Mouse (Mus musculus) hindlimb bud, embryonic 11.5 days (tissue): ENCODE results near the gene Syngr3.
A peak's percentile ranks its signal among the peaks of the same experiment; 100 is the strongest.
"Not testable (repeated sequence)": the region's sequence is repeated elsewhere in the genome, so short reads cannot be mapped to it uniquely, and the experiment has no call there.

Source experiments
- DNase-seq: peaks from one replicate; pipeline ENCODE4 v3.0.0-alpha.2; 2012; ENCODE audit warnings: low read depth, low spot score; ENCODE audit errors: extremely low spot score

Syngr3 gene

DNA sequence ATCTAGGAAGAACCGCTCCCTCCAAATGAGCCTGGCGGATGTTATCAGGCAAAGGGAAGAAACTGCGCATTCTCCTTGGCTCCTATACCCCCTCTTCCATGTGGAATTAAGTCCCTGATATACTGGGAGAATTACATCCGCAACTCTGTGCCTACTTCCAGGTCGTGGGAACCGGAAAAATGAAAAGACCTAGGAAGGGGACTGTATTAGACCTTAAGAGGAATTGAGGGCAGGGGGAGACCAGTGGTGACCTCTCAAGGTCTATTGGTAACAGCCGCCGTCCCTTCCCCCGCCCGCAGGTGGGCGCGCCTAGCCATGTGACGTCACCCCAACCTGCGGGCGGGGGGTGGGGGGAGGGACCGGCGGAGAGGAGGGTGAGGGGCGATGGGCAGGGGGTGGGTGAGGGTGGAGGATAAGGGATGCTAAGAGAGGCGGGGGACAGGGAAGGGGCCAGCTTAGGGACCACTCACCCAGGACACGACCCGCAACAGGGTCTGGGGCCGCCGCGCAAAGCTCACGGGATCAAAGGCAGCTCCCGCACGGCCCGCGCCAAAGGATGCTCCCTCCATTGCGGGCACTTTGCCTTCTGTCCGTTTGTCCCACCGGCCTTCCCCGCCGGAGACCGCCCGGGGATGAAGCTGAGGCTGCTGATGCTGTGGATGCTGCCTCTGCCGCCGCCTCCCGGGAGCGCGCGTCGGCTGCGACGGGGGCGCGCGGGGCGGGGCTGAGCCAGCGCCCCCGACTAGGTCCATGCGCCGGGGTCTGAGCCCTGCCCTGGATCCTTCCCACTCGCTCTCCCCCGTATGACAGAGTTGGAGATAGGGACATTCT is at the start of gene Syngr3:
TSS of gene Syngr3 (minus strand) at position 705 of the 831 bp plus-strand sequence.
- no peak for DNase-seq

DNA sequence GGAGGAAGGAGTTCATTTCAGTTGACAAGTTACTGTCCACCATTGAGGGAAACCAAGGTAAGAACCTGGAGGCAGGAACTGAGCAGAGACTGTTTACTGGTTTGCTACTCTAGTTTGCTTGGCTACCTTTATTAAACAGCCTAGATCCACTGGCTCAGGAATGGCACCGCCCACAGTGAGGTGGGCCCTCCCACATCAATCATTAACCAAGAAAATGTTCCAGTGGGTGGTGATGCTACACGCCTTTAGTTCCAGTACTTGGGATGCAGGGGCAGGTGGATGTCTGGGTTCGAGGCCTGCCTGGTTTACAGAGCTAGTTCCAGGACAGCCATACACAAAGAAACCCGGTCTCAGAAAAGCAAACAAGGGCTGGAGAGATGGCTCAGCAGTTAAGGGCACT is 48.5 kb upstream of the Syngr3 start:
- no peak for DNase-seq

DNA sequence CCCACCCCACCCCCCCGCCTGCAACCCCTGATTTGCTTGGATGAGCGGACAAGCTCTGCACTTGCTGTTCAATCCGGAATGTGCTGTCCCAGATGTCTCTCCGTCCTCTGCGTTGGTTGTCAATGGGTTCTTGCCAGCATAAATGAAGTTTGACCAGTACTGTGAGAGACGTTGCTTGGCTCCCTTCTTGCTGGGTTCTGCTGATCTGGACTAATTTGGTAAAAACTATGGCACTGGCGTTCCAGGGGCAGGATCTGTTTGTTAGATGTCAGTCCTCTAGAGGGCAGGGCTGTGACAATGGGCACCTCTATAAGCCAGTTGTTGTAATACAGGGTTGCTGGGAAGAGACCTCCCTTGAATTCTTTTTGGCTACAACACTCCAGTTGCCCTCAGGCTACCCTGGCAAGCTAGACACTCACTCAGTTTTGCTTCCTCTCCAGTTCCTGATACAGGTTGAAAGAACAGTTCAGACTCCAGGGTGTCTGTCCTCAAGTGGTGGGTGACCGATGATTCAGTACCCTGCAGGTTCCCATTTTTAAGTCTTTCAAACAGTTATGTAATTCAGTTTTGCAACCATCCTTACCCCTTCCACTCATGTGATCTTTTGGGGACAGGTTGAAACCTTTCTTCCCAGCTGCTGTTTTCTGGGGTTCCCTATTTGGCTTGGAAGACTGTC is 47.5 kb upstream of the Syngr3 start:
- no peak for DNase-seq

DNA sequence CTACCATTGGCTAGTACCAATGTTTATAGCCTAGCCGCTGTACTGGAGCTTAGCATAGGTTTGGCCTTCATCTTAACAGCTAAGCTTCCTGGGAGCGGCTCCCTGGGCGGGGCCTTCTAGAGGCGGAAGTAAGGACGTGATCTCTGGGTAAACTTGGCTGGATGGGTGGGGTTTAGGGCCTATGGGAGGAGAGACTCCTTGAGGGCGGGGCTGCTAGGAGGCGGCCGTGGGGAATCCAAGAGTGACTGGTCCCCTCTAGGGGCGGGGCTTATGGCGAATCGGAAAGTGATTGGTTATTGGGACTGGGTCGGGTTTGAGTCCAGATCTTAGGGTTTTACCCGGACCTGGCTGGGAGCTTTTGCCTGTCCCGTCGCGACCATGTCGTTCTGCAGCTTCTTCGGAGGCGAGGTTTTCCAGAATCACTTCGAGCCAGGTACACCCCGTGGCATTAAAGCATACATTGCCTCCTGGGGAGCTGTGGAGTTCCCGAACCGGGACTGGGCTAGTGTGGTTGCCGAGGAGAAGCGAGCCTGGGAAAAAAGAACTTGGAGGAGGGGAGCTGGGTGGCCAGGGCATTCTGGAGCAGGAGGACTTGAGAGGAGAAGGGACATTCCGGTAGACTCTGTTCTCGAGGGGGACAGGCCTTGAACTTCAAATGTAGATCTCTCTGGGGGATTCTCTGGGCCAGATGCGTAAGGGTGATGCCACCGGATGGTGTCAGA is 46.7 kb upstream of the Syngr3 start, which contains the start of gene Msrb1:
TSS of gene Msrb1 (plus strand) at position 313 of the 722 bp plus-strand sequence.
- peak; percentile 74 for DNase-seq

DNA sequence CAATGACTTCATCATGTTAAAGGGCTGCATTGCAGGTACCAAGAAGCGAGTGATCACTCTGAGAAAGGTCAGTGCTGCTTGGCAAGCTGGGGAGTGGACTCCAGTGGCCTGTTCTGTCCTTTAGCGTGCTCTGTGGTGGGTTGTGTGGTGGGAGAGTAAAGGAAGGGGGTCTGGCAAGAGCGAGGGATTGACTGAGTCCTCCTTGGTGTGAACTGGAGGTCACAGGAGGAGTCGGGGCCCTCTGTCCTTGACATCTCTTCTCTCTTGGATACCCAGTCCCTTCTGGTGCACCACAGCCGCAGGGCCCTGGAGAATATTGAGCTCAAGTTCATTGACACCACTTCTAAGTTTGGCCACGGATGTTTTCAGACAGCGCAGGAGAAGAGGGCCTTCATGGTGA is 45.7 kb upstream of the Syngr3 start:
- DNase-seq: no peak

DNA sequence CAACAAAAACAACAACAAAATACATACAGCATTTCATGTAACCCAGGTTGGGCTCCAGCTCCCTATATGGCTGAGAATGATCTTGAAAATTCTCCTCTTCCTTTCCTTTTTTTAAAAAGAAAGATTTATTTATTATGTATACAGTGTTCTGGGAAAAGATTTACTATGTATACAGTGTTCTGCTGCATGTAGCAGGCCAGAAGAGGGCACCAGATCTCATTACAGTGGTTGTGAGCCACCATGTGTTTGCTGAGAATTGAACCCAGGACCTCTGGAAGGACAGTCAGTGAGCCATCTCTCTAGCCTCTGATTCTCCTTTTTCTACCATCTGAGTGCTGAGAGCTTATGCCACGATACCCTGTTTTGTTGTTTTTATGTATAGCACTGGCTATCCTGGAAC is 44.8 kb upstream of the Syngr3 start:
- DNase-seq: no peak

DNA sequence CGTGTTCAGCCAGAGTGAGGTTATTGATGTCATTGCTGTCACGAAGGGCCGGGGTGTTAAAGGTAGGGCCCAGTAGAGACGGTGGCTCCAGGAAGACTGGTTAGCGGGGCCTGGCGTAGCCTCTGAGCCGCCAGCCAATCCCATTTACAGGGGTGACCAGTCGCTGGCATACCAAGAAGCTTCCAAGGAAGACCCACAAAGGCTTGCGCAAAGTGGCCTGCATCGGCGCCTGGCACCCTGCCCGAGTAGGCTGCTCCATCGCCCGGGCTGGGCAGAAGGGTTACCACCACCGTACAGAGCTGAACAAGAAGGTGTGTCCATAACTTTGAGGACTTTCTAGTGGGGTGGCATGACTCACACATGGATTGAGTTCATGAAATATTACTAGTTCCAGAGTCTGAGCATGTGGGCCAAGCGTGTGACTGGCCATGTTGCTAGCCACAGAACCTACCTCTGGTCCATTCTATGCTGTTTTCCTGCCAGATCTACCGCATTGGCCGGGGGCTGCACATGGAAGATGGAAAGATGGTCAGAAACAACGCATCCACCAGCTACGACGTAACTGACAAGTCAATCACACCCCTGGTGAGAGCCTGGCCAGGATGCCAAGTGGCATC is 43.8 kb upstream of the Syngr3 start:
- DNase-seq: no peak

DNA sequence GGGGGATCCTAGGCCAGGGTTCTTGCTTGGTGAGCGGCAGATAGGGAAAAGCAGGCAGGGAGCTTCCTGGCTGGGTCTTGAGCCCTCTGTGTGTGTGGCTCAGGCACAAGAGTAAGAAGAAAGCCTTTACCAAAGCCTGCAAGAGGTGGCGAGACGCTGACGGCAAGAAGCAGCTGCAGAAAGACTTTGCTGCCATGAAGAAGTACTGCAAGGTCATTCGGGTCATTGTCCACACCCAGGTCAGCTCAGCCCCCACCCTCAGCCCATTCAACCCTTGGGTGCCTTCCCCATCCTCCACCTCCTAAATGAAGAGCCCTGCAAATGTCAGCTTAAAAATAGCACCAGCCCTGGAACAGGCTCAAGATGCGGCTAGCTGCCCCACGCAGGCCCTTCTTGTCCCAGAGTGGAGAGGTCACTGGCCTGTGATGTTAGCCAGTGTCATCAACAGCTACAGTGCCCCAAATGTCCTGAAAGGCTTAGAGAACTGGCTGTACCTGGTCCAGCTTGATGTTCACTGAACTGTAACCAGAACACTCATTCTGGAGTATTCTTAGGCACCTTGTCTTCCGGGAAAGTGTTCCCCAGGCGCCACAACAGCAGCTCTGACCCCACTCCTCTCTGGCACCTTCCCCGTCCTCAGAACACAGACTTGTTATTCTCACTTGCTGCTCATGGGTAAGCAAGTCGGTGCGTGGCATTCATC is 42.6 kb upstream of the Syngr3 start:
- no peak for DNase-seq

DNA sequence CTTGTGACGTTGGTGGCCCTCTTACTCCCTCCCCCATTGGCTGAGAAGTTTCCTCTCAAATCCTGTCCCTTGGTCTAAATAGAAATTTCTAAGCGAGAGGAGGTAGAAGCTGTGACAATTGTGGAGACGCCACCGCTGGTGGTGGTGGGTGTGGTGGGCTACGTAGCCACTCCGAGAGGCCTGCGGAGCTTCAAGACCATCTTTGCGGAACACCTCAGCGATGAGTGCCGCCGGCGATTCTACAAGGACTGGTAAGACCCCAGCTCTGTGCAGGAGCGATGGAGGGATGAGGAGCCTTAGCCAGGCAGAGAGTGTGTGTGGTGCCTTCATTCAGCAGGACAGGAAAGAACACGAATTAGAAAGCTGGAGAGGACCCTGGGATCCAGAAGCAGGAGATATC is 41.0 kb upstream of the Syngr3 start:
- no peak for DNase-seq

DNA sequence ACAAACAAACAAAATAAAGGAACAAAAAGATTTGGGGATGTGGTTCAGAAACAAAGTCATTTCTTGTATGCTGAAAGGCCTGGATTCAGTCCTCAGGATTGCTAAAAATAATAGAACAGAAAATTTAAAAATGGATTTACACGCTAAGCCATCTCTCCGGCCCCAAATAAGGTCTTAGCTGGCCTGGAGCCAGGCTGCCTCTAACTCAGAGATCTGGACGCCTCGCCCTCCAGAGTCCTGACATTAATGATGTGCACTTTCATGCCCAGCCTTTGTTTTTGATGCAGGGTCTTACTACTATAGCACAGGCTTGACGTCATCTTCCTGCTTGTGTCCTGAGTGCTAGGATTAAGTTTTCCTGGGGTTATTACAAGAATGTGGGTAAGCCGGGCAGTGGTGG is 39.3 kb upstream of the Syngr3 start:
- no peak for DNase-seq

DNA sequence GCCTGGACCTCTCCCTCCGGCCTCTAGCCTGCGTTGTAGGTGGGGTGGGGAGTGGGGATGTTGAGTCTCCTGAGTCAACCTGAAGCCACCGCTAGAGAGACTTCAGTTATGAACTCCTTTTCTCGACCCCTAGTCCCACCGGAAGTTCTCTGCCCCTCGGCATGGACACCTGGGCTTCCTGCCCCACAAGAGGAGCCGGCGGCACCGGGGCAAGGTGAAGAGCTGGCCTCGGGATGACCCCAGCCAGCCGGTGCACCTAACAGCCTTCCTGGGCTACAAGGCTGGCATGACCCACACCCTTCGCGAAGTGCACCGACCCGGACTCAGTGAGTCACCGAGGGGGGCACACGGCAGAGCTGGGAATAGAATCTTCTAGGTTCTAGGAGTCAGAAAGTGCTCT is 38.4 kb upstream of the Syngr3 start:
- DNase-seq: no peak

DNA sequence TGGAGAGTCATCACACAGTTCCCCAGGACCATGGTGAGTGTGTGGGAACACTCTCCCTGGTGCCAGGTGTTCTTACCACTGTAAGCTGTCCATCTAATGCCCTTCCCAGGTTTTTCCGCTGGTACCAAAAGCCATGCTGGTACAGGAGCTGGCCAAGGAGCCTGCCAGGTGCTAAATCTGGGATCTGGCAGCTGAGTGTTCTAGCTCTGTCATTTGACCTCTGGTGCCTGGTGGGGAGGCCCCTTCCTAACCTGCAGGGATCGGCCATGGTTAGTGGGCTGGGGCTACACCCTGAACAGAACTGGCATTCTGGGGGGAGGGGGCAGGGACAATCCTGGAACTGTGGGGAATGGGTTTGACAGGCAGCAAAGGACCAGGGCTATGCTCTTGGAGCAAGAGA is 37.9 kb upstream of the Syngr3 start, which contains the start of gene Rpl3l:
TSS of gene Rpl3l (plus strand) at position 203 of the 400 bp plus-strand sequence.
- DNase-seq: no peak

DNA sequence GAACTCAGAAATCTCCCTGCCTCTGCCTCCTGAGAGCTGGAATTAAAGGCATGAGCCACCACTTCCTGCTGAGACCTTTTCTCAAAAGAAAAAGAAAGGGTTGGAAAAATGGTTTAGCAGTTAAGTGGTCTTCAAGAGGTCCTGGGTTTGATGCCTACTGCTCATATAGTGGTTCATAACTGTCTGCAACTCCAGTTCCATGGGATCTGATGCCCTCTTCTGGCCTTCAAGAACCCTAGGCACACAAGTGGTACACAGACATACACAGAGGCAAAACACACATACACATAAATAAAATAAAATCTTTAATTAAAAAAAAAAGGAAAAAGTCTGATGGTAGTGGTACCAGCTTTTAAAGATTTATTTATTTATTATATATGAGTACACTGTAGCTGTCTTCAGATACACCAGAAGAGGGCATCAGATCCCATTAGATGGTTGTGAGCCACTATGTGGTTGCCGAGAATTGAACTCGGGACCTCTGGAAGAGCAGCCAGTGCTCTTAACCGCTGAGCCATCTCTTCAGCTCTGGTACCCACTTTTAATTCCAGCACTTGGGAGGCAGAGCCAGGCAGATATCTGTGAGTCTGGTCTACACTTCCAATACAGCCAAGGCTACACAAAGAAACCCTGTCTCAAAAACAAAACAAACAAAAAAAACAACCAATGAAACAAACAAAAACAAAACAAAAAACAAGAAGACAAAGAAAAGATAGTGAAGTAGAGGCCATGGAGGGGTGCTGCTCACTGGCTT is 36.1 kb upstream of the Syngr3 start:
- no peak for DNase-seq

DNA sequence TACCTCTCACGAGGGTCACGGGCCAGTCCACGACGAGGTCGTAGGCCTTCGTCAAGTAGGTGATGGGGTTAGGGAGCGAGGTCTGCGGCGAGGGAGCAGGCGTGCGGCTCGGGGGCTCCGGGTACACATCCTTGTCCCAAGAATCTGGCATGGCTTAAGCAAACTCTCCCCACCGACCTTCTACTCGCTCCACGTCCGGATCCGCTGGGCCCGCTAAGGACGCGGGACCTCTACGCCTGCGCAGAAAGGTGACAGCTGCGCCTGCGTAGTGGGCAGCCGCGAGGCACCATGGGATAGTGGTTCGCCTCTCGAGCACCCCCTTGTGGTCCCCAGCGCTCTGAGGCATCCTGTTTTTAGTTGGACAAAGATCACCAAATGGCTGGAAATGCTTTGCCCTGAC is 34.4 kb upstream of the Syngr3 start, which contains the start of gene Ndufb10:
TSS of gene Ndufb10 (minus strand) at position 295 of the 400 bp plus-strand sequence.
- DNase-seq: peak; percentile 90

DNA sequence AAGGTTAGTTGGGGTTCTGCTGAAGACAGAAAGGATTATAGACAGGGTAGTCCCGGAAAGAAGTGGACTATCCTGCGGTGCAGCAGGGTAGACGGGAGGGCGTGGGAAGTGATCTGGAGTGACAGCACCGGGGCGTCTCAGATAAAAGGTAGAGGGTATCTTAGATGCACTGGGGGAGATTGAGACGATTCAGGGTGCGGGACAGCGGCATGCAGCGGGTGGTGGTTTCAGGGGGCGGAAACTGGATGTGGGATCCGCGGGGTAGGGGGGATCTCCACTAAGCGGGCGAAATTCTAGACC is 34.1 kb upstream of the Syngr3 start:
- no peak for DNase-seq

DNA sequence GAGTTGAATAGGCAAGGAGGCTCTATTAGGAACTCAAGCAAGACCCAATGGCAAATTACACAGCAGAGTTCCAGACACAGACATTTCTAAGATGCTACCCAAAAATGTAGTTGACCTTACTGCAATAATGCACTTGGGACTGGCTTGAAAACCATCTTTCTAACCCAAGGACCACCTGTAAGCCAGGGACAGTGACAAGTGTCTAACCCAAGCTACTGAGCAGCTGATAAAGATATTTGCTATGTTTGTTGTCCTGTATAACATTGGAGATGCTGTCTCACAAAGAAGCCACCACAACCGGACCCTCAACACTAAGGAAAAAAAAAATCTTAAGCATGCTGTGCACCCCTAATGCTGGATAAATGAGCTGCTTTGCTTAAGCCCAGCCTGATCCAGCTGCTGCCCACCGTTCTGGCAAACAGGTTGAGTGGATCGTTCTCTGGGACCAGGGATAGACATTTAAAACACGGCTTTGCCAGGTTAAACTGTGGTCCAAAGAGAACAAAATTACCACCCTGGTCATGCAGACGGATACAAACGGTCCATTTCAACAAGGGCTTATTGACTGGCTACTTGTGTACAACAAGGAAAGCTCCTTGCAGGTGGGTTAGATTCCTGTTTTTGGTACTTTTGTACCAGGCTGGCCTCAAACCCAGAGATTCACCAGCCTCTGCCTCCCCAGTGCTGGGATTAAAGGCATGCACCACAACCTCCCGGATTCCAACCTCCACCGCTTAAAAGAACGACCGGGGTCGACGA is 33.5 kb upstream of the Syngr3 start:
- DNase-seq: no peak

DNA sequence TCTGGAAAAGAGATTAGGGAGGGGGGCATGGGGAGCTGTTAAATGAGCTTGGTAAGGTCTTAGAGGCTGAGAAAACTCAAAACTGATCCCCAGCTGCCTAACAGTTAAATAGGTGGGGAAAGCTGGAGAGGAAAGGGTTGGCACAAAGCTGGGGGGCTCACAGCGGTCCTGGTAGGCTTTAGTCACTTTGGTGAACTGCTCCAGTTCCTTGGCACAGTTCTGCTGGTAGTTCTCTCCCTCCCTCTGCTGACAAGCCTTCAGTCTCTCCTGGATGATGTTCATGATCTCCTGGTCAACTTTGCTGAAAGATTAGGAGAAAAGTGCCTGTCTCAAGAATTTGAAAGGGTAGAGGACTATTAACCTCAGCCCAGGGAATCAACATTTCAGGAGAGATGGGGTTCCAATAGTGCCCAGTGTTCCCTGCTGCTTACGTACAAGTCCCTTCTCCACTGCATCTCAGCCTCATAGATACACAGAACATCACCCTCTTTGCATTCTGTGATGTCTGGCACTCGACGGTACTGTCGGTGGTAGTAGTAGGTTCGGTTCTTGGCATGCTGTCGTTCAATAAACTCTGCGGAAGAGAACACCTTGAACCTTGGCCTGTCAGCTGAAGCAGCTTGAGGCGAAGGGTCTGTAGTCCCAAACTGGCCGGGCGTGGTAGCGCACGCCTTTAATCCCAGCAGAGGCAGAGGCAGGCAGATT is 32.6 kb upstream of the Syngr3 start:
- DNase-seq: no peak

DNA sequence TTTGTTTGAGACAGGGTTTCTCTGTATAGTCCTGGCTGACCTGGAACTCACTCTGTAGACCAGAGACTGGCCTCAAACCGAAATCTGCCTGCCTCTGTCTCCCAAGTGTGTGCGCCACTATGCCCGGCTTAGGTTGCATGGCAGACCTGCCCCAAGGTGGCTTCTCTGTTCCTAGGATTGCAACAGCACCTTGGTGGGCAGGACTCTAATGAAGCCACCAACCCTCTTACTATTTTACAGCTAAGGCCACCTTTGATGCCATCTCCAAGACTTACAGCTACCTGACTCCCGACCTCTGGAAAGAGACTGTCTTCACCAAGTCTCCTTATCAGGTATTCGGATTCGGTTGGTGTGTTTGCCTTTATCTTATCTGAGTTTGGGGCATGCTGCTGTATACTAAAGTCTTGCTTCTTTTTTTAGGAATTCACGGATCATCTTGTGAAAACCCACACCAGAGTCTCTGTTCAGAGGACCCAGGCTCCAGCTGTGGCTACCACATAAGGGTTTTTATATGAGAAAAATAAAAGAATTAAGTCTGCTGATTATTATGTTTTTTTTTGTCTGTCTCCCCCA is 31.7 kb upstream of the Syngr3 start:
- DNase-seq: not testable (repeated sequence)
